Comparison of ENCODE assay signal across 15 mouse cellular contexts in genomic region chr10:128664808-128665207, GRCm38 (mm10).
"Had no signal": no experiment of that assay in that cellular context is flagged by ENCODE, and none has a peak within 500 bp of the region (broad histone marks: within the 10 kb centered on the region; RNA-seq: fewer than 3 reads in every experiment).

No protein-coding gene starts in this region.

- DNase-seq: kidney, adult 11 months; kidney, postnatal 10 days; kidney, postnatal 4 days; left cerebral cortex, postnatal 4 days; lung, adult 18-20 months; lung, postnatal 36 days; right cerebral cortex, postnatal 4 days; thymus, postnatal 4 days had no signal

- H3K27me3 ChIP-seq: limb, embryonic 13.5 days; midbrain, embryonic 12.5 days; neural tube, embryonic 12.5 days; stomach, embryonic 15.5 days had no signal

- H3K4me2 ChIP-seq: limb, embryonic 13.5 days; midbrain, embryonic 12.5 days; neural tube, embryonic 12.5 days; stomach, embryonic 15.5 days had no signal

- H3K36me3 ChIP-seq: limb, embryonic 13.5 days; midbrain, embryonic 12.5 days; neural tube, embryonic 12.5 days; stomach, embryonic 15.5 days had no signal

- H3K9ac ChIP-seq: limb, embryonic 13.5 days; midbrain, embryonic 12.5 days; neural tube, embryonic 12.5 days; stomach, embryonic 15.5 days had no signal

- H3K27ac ChIP-seq: layer of hippocampus, adult 2 months; limb, embryonic 13.5 days; midbrain, embryonic 12.5 days; neural tube, embryonic 12.5 days; stomach, embryonic 15.5 days had no signal

- H3K4me3 ChIP-seq: layer of hippocampus, adult 2 months; limb, embryonic 13.5 days; midbrain, embryonic 12.5 days; myocyte; neural tube, embryonic 12.5 days; stomach, embryonic 15.5 days had no signal

- ATAC-seq: lung, postnatal 0 days had no signal

- H3K9me3 ChIP-seq: limb, embryonic 13.5 days; midbrain, embryonic 12.5 days; neural tube, embryonic 12.5 days; stomach, embryonic 15.5 days had no signal
